Mouse (Mus musculus) stomach, embryonic 14.5 days (tissue): Measurements from ENCODE around the gene Rgp1. TPM values are rescaled to one million over a fixed set of nuclear protein-coding genes. Genes with fewer than 3 reads are reported as not detected.

ENCODE experiments used
- ATAC-seq: fragments of 200-750 bp; cut with Nextera tagmentation; 2 replicates; pipeline ENCODE4 v1.8.0; 2017; ENCODE audit warnings: low read depth, moderate TSS enrichment; ENCODE audit not compliant: insufficient number of reproducible peaks, insufficient read depth, low FRiP score
- H3K27ac ChIP-seq: fragments of 300-500 bp; sonication (generic); 2 replicates; pipeline ENCODE4 v1.5.1; 2014; ENCODE audit warnings: mild to moderate bottlenecking, low read length, moderate library complexity, mixed read lengths
- H3K27me3 ChIP-seq: fragments of 300-500 bp; sonication (generic); 2 replicates; pipeline ENCODE4 v1.6.1; 2014; ENCODE audit warnings: low read length, control low read depth, mixed read lengths; ENCODE audit not compliant: control insufficient read depth, insufficient read depth
- H3K36me3 ChIP-seq: fragments of 300-500 bp; sonication (generic); 2 replicates; pipeline ENCODE4 v1.6.1; 2014; ENCODE audit warnings: mild to moderate bottlenecking, control low read depth, low read length, moderate library complexity, mixed read lengths; ENCODE audit not compliant: control insufficient read depth, insufficient read depth
- H3K4me1 ChIP-seq: fragments of 300-500 bp; sonication (generic); 2 replicates; pipeline ENCODE4 v1.6.1; 2014; ENCODE audit warnings: low read length, control low read depth, mixed read lengths; ENCODE audit not compliant: control insufficient read depth, insufficient read depth
- H3K4me2 ChIP-seq: fragments of 300-500 bp; sonication (generic); replicated peaks from 2 replicates; pipeline ENCODE4 v1.6.1; 2014; ENCODE audit warnings: low read depth, low read length, control low read depth
- H3K4me3 ChIP-seq: fragments of 300-500 bp; sonication (generic); 2 replicates; pipeline ENCODE4 v1.5.1; 2014; ENCODE audit warnings: low read depth, low read length, control low read depth
- H3K9ac ChIP-seq: fragments of 300-500 bp; sonication (generic); replicated peaks from 2 replicates; pipeline ENCODE4 v1.6.1; 2014; ENCODE audit warnings: low read depth, mild to moderate bottlenecking, control low read depth, low read length, moderate library complexity, mixed read lengths
- H3K9me3 ChIP-seq: fragments of 300-500 bp; sonication (generic); 2 replicates; pipeline ENCODE4 v1.6.1; 2016; ENCODE audit warnings: low read depth, low read length, control low read depth; ENCODE audit not compliant: control insufficient read depth
- whole genome bisulfite sequencing: fragments of 180-500 bp; shearing (Covaris S2); extraction: QIAGEN DNeasy Blood & Tissue Kit; methylation state at CpG from one replicate; pipeline ENCODE4 v1.1.7; 2014; 5-methylcytosine and 5-hydroxymethylcytosine counted together
- polyA plus RNA-seq: library from polyadenylated mRNA; unstranded; fragments of >200 nt; fragmentation: Nextera tagmentation; extraction: Ambion mirVana; gene quantifications from 2 replicates; pipeline ENCODE4 v1.2.1, GENCODE M21; 2014

The Rgp1 gene
- polyA plus RNA-seq = 41.0 and 44.5 TPM in 2 replicates

DNA sequence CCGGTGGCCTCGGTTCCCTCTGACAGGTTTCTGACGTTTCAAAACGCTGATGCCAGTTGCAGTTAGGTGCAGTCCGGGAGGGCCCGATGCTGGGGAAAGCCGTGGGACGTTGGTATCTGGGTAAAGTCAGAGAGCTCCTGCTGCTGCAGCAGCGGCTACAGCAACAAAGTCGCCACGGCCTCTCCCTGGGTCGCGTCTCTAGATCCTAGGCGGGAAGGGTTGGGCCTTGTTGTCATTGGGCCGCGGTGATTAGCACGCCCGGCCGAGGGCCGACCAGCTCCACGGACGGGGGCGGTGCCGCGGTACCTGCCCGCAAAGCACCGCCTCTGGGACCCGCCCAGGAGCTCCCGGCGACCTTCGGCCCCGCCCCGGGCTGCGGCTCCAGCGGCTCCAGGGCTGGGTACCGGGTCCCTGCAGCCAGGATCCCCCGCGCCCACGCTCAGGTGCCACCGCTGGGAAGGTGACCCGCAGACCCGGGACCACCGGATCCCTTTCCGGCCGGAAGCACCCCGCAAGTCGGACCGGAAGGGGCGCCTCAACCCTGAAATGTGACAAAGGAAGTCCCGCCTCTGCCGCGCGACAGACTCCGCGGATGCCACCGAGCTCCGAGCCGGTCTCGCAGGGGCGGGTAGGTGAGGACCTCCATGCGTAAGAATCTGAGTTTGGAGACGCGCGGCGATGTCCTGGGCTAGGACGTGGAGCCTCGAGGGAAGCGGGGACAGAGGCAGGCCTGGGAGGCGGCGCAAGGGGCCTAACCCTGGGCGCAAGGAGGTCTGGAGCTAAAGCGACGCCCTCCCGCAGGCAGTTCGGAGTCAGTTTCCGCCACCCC, at the start of gene Rgp1, which contains the start of gene Gba2:
Rgp1 (plus strand) TSS at position 340 of the 829 bp plus-strand sequence.
Gba2 (minus strand) TSS at position 498 of the 829 bp plus-strand sequence.
- ATAC-seq = peak; percentile 96
- Histone ChIP-seq H3K4me1 (peaks cover 33% of the 10 kb centered on the region), H3K27ac (peak within 1 kb of the TSS; percentile 82), H3K27me3 (no peaks in the 10 kb centered on the region), H3K4me3 (peak within 1 kb of the TSS; percentile 84), H3K36me3 (peaks cover 40% of the 10 kb centered on the region), H3K9ac (peak within 1 kb of the TSS; percentile 78), H3K4me2 (peak within 1 kb of the TSS; percentile 95), H3K9me3 (no peaks in the 10 kb centered on the region)
- WGBS = under 1% methylated on average over 76 of the region's 76 CpGs

DNA sequence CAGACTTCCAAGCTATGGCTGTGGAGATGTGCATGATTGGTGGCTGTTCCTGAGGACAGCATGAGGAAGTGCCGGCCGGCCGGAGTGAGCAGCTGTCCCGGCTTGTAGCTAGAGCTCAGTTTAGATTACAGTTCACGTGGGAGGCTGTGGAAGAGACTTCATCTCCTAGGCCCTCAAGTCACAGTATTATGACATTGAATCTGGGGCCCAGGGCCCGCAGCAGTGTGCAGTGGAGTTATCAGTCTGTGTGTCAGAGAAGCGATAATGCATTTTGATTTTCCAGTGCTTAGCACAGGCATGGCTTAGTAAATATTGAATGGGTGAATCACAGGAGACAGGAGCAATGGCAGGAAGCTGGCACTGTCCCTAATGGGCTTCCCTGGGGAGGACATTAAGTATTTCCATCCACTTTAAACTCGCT, 48.4 kb upstream of the Rgp1 start:
- H3K9ac ChIP-seq = no peak overlapping the region
- no peak overlapping the region for H3K4me3 ChIP-seq
- WGBS = 52% methylated on average over 8 of the region's 8 CpGs
- peaks cover 40% of the 10 kb centered on the region for H3K36me3 ChIP-seq
- H3K4me1 ChIP-seq = 0 out of 2 replicates have a peak, but pooled peaks cover 4% of the 10 kb centered on the region
- peak overlapping the region; percentile 33 for H3K27ac ChIP-seq
- no peaks in the 10 kb centered on the region for H3K27me3 ChIP-seq
- no peaks in the 10 kb centered on the region for H3K9me3 ChIP-seq
- ATAC-seq = no peak
- H3K4me2 ChIP-seq = no peak overlapping the region

DNA sequence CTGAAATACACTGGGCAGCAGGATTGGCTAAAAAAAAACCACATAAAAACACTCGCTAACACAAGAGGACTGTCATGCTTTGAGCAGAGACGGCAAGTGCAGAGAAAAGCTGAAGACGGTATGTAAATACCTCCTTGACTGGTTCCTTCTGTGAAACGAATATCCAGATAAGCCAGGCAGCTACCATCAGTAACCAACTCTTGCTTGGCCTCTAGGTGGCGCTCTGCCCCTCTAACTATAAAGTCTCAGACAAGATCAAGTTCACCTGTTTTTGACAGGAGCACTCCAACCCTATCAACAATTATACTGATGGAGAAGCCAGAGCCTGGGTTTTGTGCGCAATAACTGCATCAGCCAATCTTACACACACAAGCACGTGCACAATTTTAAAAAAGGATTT, 47.9 kb upstream of the Rgp1 start:
- Histone ChIP-seq H3K27me3 (no peaks in the 10 kb centered on the region), H3K4me2 (no peak overlapping the region), H3K36me3 (peaks cover 45% of the 10 kb centered on the region), H3K9ac (no peak overlapping the region), H3K4me1 (0 out of 2 replicates have a peak, but pooled peaks cover 4% of the 10 kb centered on the region), H3K4me3 (no peak overlapping the region), H3K9me3 (no peaks in the 10 kb centered on the region), H3K27ac (peak overlapping the region; percentile 33; the same call in 1 of the 2 replicates)
- ATAC-seq = no peak
- 14% methylated on average over 7 of the region's 7 CpGs for WGBS

DNA sequence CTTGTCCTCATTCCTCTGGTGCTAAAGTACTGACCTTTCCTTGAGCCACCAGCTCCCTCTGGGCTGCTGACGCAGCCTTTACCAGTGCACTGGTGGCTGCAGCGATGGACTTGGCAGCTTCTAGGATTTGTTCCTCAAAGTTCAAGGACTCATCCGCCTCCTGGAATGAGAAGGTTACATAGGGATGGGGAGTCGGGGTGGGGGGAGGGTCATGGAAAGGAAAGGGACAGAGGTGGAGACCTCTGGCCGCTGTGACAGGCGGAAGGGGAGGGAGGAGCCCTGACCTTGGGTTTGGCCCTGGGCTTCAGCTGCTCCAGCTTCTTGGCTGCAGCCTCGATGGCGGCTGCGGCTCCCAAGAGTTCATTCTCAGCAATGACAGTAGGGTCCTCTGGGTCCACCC, 45.2 kb upstream of the Rgp1 start:
- Histone ChIP-seq H3K27ac (no peak overlapping the region), H3K4me2 (no peak overlapping the region), H3K27me3 (no peaks in the 10 kb centered on the region), H3K4me3 (no peak overlapping the region), H3K9ac (no peak overlapping the region), H3K9me3 (no peaks in the 10 kb centered on the region), H3K4me1 (0 out of 2 replicates have a peak, but pooled peaks cover 4% of the 10 kb centered on the region), H3K36me3 (peaks cover 70% of the 10 kb centered on the region)
- ATAC-seq = no peak
- 87% methylated on average over 9 of the region's 9 CpGs for WGBS

DNA sequence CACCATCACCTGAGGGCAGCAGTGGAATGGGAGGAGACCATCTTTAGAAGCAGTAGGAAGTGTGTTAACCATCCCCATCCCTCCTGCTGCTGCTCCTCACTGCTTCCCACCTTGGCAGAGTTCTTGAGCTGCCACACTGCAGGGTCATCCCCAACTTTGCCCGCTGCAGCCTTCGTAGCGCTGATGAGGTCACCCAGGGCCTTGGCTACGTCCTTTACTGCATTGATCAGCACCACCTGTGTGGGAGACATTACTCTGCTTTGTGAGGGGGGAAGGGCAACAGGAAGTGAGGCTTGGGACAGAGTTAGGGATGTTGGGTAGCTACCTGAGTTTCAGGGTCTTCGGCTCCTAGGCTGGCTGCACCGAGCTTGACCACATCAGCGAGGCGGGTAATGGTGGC, 42.9 kb upstream of the Rgp1 start:
- Histone ChIP-seq H3K9me3 (no peaks in the 10 kb centered on the region), H3K36me3 (peaks cover 93% of the 10 kb centered on the region), H3K4me1 (no peaks in the 10 kb centered on the region), H3K27me3 (no peaks in the 10 kb centered on the region), H3K27ac (no peak overlapping the region), H3K9ac (no peak overlapping the region), H3K4me3 (no peak overlapping the region), H3K4me2 (no peak overlapping the region)
- no peak for ATAC-seq
- WGBS = 93% methylated on average over 8 of the region's 8 CpGs

DNA sequence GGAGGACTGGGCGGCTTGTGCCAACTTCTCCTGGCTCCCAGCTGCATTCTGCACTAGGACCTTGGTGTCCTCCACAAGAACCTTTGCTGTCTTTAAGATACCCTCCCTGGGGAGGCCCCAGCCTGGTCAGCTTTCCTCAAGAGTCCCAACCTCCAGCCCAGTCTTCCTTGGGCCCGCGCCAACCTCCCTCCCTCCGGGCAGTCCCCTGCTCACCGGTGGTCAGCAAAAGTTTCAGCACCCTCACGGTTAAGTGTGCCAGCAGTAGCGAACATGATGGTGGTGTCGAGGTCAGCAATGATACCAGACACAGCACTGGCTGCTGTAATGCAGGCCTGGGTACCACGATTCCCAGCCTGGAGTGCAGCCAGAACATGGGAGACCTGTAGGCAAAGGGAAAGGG, 42.5 kb upstream of the Rgp1 start:
- Histone ChIP-seq H3K4me3 (no peak overlapping the region), H3K4me1 (no peaks in the 10 kb centered on the region), H3K9me3 (no peaks in the 10 kb centered on the region), H3K4me2 (no peak overlapping the region), H3K27me3 (no peaks in the 10 kb centered on the region), H3K36me3 (peaks cover 97% of the 10 kb centered on the region), H3K27ac (no peak overlapping the region), H3K9ac (no peak overlapping the region)
- no peak for ATAC-seq
- WGBS = 93% methylated on average over 9 of the region's 9 CpGs

DNA sequence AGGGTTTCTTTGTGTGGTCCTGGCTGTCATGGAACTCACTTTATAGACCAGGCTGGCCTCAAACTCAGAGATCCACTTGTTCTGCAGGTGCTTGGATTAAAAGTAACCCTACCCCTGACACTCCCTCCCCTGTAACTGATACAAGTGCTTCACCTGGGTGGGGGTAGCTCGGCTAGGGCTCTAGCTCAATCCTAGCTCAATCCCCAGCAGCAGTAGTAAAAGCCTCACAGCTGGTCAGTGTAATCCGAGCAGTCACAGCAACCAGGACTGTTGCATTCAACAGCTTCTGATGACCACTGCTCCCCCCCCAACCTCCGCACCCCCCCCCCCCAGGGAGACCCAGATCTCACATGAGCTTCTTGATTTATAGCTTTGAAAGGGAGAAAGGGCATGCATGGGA, 36.5 kb upstream of the Rgp1 start:
- Histone ChIP-seq H3K4me1 (no peaks in the 10 kb centered on the region), H3K9me3 (no peaks in the 10 kb centered on the region), H3K9ac (no peak overlapping the region), H3K27ac (no peak overlapping the region), H3K36me3 (peaks cover 96% of the 10 kb centered on the region), H3K27me3 (no peaks in the 10 kb centered on the region), H3K4me3 (no peak overlapping the region), H3K4me2 (no peak overlapping the region)
- ATAC-seq = no peak
- 69% methylated on average over 3 of the region's 3 CpGs for WGBS

GRCm38 (mm10) chr4:43546375-43547047, 32.0 kb upstream of the Rgp1 start:
- Histone ChIP-seq H3K4me3 (no peak overlapping the region), H3K4me1 (no peaks in the 10 kb centered on the region), H3K27me3 (no peaks in the 10 kb centered on the region), H3K9me3 (no peaks in the 10 kb centered on the region), H3K4me2 (no peak overlapping the region), H3K27ac (no peak overlapping the region), H3K36me3 (peaks cover 98% of the 10 kb centered on the region), H3K9ac (no peak overlapping the region)
- 91% methylated on average over 12 of the region's 12 CpGs for WGBS
- no peak for ATAC-seq
